Mouse (Mus musculus): ENCODE data around the gene Pitpnm2.

- TF ChIP-seq CTCF (IDR thresholded peaks at IDR 0.05; ENCODE audit: control insufficient read depth, insufficient read depth, low read length) (no peak), POLR2A (IDR thresholded peaks at IDR 0.05; ENCODE audit: borderline replicate concordance, control insufficient read depth, low read depth, low read length) (no peak)
Measured at GRCm38 (mm10) chr5:124185706-124186464, 63.7 kb downstream of the Pitpnm2 start.

All from bone marrow, adult 2 months (tissue).